Mouse (Mus musculus) v-Abl transformed pro-B cells (cell line): ENCODE results near the gene A330070K13Rik.

Source experiments
- in situ Hi-C, 2 experiments: fragments of 400-800 bp; cut with MboI; formaldehyde crosslinking; loops; one replicate each; pipeline ENCODE4 v1.15.1; 2025; ENCODE audit not compliant: unreplicated experiment in 2 of 2

Gene A330070K13Rik

GRCm38 (mm10) chr5:130384222-130384912, at the start of gene A330070K13Rik:
Gene A330070K13Rik (minus strand): TSS chr5:130384631.
- in situ Hi-C loops = no loop called here

DNA sequence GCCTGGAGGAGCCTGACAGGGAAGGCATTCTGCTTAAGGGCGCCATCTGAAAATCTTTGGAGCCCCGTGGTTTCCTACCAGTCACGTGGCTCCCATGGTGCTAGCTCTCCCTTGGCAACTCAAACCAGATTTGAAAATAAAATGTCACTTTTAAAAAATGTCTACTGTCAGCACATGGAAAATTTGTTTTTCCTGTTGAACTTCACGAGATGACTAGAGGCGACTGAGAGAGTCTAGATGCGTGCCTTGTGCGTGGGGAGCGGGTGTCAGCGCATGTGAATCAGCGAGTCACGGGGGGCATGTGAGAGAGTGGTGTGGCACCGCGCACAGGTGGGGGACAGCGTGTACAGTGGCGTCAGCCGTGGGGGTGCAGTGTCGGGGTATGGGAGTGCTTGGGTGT, 27.1 kb upstream of the A330070K13Rik start:
- in situ Hi-C loops = no loop called here

DNA sequence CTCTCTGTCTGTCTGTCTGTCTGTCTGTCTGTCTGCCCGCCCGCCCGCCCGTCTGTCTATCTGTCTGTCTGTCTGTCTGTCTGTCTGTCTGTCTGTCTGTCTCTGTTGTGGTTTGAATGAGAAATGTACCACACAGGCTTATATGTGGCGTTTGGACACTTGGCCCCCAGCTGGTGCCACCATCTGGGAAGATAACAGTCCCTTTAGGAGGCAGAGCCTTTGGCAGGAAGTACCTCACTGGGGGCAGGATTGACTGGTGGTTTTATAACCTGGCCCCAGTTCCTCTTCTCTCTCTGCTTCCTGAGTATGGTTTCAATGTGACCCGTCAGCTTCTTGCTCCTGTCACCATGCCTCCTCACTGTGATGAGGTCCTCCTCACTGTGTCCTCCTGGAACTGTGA, 25.3 kb upstream of the A330070K13Rik start:
- in situ Hi-C loops = no loop called here

GRCm38 (mm10) chr5:130405201-130405600, 20.8 kb upstream of the A330070K13Rik start:
- in situ Hi-C loops = no loop called here

DNA sequence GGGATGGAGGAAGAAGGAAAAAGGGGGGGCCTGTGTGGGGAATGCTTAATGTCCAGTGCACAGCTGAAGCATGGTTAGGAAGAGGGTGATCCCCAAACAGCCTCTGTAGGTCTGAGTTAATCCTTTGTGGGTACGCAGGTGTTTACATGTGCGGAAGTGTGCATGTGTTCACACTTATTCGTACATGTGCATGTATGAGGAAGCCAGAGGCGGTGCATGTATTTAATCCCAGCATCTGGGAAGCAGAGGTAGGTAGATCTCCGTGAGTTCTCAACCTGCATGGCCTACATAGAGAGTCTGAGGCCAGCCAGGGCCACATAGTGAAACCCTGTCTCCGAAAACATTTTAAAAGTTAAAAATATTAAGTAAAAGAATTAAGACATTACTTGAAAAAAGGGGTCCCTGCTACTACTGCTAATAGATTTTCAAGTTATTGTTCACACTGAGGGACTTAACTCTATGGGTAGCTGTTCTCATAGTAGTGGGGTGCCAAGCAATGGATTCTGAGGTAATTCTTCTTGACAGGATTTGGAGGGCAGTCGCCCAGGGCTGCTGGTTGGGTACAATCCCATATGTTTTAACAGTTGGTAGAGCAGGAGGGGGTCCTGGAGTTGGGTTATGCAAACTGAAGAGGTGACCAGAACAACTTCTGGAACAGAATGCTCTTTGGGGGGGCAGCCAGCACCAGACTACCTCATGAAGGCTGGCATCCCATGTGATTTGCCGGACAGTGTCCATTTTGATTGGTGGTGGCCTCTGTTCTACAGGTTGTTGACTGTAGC, 15.9 kb upstream of the A330070K13Rik start:
- in situ Hi-C loops = no loop called here

DNA sequence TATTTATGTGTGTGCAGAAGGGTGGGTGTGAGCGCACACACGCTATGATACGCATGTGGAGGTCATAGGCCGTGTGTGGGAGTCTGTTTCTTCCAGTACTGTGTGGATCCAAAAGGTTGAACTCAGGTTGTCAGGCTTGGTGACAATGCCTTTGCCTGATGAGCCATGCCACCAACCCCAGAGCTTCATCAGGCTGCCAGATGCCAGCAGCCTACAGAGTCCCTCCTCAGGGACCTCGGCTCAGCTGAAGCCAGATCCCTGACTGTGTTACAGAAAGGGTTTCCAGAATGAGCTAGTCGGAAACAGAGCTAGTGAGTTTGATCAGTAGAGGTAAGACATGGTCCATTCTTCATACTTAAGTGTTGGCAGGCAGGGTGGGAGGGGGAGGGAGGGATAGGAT, 10.7 kb upstream of the A330070K13Rik start:
- in situ Hi-C loops = no loop called here

DNA sequence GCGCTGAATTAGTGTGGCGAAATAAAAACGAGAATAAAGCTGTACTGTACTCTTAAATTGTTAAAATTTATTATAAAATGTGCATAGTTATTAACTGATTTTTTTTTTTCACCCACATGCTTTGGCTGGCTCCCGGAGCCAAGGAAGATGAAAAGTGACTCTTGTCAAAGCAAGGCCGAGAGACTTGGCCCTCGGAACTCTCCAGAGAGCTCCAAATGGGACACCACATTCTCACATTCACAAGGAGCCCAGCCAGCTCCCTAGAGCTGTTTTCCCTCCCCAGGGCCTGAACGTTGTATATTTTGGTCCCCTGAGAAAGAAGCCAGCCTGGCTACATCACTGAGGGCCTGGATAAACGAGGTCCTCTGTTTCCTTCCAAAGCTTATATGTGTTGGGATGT, 10.0 kb upstream of the A330070K13Rik start:
- in situ Hi-C loops = no loop called here

- in situ Hi-C loops = no loop called here
Measured at GRCm38 (mm10) chr5:130393618-130394355, 9.4 kb upstream of the A330070K13Rik start.

- in situ Hi-C loops = no loop called here
Measured at GRCm38 (mm10) chr5:130386418-130386817, 2.0 kb upstream of the A330070K13Rik start.

GRCm38 (mm10) chr5:130375411-130375810, 9.0 kb downstream of the A330070K13Rik start:
- in situ Hi-C loops = no loop called here

GRCm38 (mm10) chr5:130369237-130369636, 15.2 kb downstream of the A330070K13Rik start, which contains the start of gene Caln1:
Gene Caln1 (plus strand): TSS chr5:130369455.
- in situ Hi-C loops = no loop called here

DNA sequence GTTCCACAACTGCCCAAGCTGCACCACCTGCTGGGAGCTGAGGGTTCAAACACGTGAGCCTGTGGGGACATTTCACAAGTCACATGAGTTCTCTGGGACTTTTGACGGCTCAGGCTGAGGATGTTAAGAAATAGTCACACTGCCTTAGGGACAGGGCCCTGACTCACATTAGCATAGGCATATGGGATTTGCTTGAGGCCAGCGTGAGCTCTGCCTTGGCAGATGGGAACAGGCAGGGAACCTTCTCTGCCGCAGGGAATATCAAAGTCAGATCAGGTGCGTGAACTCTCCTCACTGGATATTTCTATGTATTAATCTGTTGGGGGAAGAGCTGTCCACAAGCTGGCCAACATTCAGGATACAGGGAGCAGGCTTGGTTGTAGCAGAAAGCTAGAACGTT, 16.2 kb downstream of the A330070K13Rik start:
- in situ Hi-C loops = no loop called here

GRCm38 (mm10) chr5:130363773-130364172, 20.7 kb downstream of the A330070K13Rik start:
- in situ Hi-C loops = no loop called here

GRCm38 (mm10) chr5:130363111-130363510, 21.3 kb downstream of the A330070K13Rik start:
- in situ Hi-C loops = no loop called here

GRCm38 (mm10) chr5:130355223-130355622, 29.2 kb downstream of the A330070K13Rik start:
- in situ Hi-C loops = no loop called here

- in situ Hi-C loops = no loop called here
Measured at GRCm38 (mm10) chr5:130345871-130346270, 38.6 kb downstream of the A330070K13Rik start.

GRCm38 (mm10) chr5:130344999-130345398, 39.4 kb downstream of the A330070K13Rik start:
- in situ Hi-C loops = no loop called here

GRCm38 (mm10) chr5:130340656-130341055, 43.8 kb downstream of the A330070K13Rik start:
- in situ Hi-C loops = no loop called here

- in situ Hi-C loops = no loop called here
Measured at GRCm38 (mm10) chr5:130335462-130335861, 49.0 kb downstream of the A330070K13Rik start.

DNA sequence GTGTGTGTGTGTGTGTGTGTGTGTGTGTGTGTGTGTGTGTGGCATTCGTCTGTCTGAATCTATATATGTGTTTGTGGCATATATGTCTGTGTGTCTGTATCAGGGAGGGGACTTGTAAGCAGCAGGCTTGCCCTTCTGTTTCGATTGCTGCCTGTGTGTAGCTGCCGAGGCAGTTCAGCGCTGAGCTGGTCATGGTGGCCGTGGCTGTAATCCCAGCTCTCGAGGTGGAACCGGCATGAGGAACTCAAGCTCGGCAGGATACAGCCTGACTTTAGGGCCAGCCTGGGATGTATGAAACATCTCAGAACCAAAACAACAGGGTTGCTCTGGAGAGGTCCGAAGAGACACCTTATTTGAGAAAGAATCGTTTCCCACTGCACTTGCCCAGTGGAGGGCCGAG, 50.5 kb downstream of the A330070K13Rik start:
- in situ Hi-C loops = no loop called here

- in situ Hi-C loops = no loop called here
Measured at GRCm38 (mm10) chr5:130333566-130333965, 50.9 kb downstream of the A330070K13Rik start.
